Mouse (Mus musculus) lung, embryonic 15.5 days (tissue): ENCODE results near the gene Tob1. TPM values are rescaled to one million over a fixed set of nuclear protein-coding genes. Genes with fewer than 3 reads are reported as not detected.
A peak's percentile ranks its signal among the peaks of the same experiment; 100 is the strongest.

Experiments used
- ATAC-seq: fragments of 200-750 bp; cut with Nextera tagmentation; 2 replicates; pipeline ENCODE4 v1.8.0; 2017; ENCODE audit warnings: moderate number of reproducible peaks, borderline replicate concordance; ENCODE audit not compliant: low FRiP score, low TSS enrichment; ENCODE audit errors: extremely low read depth
- H3K27ac ChIP-seq: fragments of 300-500 bp; sonication (generic); 2 replicates; pipeline ENCODE4 v1.5.1; 2015; ENCODE audit warnings: moderate library complexity, mild to moderate bottlenecking, inconsistent platforms
- H3K27me3 ChIP-seq: fragments of 300-500 bp; sonication (generic); 2 replicates; pipeline ENCODE4 v1.6.1; 2015; ENCODE audit warnings: inconsistent platforms
- H3K36me3 ChIP-seq: fragments of 300-500 bp; sonication (generic); 2 replicates; pipeline ENCODE4 v1.6.1; 2015; ENCODE audit warnings: inconsistent platforms
- H3K4me1 ChIP-seq: fragments of 300-500 bp; sonication (generic); 2 replicates; pipeline ENCODE4 v1.6.1; 2015; ENCODE audit warnings: inconsistent platforms
- H3K4me2 ChIP-seq: fragments of 300-500 bp; sonication (generic); 2 replicates; pipeline ENCODE4 v1.6.1; 2015; ENCODE audit warnings: inconsistent platforms, mild to moderate bottlenecking, moderate library complexity
- H3K4me3 ChIP-seq: fragments of 300-500 bp; sonication (generic); 2 replicates; pipeline ENCODE4 v1.5.1; 2015; ENCODE audit warnings: mild to moderate bottlenecking, inconsistent platforms
- H3K9ac ChIP-seq: fragments of 300-500 bp; sonication (generic); 2 replicates; pipeline ENCODE4 v1.6.1; 2015; ENCODE audit warnings: inconsistent platforms
- H3K9me3 ChIP-seq: fragments of 300-500 bp; sonication (generic); 2 replicates; pipeline ENCODE4 v1.6.1; 2016; ENCODE audit warnings: inconsistent platforms
- WGBS: fragments of 180-500 bp; shearing (Covaris S2); methylation state at CpG from one replicate; pipeline ENCODE4 v1.1.7; 2015; 5-methylcytosine and 5-hydroxymethylcytosine counted together
- polyA plus RNA-seq: library from polyadenylated mRNA; unstranded; fragments of >200 nt; fragmentation: Nextera tagmentation; extraction: Ambion mirVana; gene quantifications from 2 replicates; pipeline ENCODE4 v1.2.1, GENCODE M21; 2015

The Tob1 gene
- polyA plus RNA-seq = 26.1 and 26.5 TPM in 2 replicates

DNA sequence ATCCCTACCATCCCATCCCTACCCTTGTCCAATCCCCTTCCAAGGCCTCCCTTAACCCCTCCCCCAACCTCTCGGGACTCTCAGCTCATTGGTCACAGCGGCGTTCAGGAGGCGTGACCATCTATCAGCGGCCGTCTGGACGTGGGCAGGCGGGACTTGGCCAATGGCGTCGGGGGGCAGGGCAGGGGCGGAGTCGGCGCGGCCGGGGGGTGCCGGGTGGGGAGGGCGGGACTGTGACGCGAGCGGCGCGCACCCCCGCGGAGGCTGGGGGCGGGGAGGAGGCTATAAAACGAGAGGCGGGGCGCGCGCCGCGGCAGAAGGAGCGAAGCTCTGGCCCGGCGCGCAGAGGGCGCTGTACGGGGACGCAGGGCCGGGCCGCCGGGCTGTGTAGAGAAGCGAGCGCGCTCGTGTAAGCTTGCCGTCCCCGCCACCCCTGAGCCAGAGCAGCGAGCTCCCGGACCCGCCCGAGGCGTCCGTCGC is at the start of gene Tob1:
Tob1 (plus strand) TSS at position 331 of the 480 bp plus-strand sequence.
- Histone ChIP-seq H3K4me2 (peak within 1 kb of the TSS; percentile 97), H3K27me3 (no peaks in the 10 kb centered on the region), H3K27ac (peak within 1 kb of the TSS; percentile 98), H3K9me3 (no peaks in the 10 kb centered on the region), H3K4me1 (peaks cover 12% of the 10 kb centered on the region; the same call in 1 of the 2 replicates), H3K36me3 (peaks cover 9% of the 10 kb centered on the region), H3K4me3 (peak within 1 kb of the TSS; percentile 97), H3K9ac (peak within 1 kb of the TSS; percentile 97)
- ATAC-seq = peak; percentile 97
- WGBS = under 1% methylated on average over 26 of the region's 55 CpGs

DNA sequence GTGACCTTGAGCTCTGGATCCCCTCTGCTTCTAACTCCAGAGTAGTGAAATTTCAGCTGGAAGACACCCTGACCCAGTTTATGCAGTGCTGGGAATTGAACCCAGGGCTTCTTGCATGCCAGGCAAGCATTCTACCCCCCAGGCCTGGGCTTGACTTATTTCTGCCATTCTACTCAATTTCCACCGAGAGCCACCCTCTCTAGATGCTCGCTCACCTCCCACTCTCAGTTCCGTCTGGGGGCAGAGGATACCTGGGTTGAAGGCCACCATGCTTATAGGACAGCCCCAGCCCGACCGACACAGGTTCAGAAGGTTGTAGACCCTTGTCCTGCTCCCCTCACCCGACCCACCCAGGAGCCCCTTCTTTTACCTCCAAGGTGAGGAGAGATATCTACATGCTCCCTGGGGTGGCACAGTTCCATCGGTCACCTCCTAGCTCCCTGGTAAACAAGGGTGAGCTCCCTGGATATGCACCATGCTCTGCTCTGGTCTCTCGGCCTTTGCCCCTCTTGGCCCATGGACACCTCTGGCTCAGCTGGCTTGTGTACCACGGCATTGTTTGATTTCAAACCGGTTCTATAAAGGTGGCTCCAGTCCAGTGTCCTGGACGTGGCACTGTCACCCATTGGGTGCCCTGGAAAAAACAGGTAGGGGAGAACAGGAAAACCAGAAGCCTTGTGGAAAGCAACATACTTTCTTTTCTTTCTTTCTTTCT is 49.2 kb upstream of the Tob1 start:
- 78% methylated on average over 11 of the region's 11 CpGs for WGBS
- no peak overlapping the region for H3K4me3 ChIP-seq

DNA sequence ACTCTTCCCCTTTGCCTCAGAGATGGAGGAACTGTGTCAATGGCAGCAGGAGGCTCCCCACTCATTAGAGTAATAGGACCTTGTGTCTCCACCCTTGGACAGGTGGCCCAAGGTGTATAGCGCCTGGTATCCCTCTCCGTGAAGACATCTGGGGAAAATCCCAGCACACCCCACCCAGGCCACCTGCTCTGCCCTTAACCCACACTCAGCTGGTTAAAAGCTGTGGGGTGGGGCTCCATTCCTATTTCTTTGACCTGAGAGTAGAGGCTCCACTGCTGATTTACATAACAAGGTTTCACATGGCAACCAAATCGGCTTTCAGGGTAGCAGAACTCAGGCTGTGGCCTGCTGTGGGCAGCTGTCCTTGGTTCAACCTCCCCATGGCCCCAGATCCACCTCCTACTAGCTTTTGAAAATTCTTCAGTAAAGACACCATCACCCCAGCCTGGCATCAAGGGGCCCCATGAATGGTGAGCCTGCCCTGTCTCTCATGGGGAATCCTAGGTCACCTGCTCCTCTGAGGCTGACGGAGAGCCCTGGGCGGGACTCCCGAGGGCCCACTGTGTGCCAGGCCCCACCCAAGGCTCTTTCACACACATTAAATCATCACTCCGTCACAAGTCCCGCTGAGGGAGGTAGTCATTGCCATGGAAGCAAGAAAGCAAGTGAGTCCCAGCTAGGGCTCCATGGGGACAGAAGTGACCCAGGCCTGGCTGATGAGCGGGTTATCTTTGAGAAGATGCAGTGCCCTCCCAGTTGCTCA is 48.1 kb upstream of the Tob1 start:
- no peaks in the 10 kb centered on the region for H3K27me3 ChIP-seq
- no peak for ATAC-seq
- H3K27ac ChIP-seq = no peak overlapping the region
- no peaks in the 10 kb centered on the region for H3K9me3 ChIP-seq
- no peaks in the 10 kb centered on the region for H3K36me3 ChIP-seq
- 64% methylated on average over 9 of the region's 9 CpGs for WGBS
- H3K4me1 ChIP-seq = peaks cover 33% of the 10 kb centered on the region
- H3K4me3 ChIP-seq = no peak overlapping the region
- no peak overlapping the region for H3K4me2 ChIP-seq
- no peak overlapping the region for H3K9ac ChIP-seq

More for the DNA sequence above, 49.2 kb upstream of the Tob1 start:
- H3K9me3 ChIP-seq = no peaks in the 10 kb centered on the region
- no peaks in the 10 kb centered on the region for H3K27me3 ChIP-seq
- no peak overlapping the region for H3K4me2 ChIP-seq
- H3K27ac ChIP-seq = no peak overlapping the region
- no peak for ATAC-seq
- no peak overlapping the region for H3K9ac ChIP-seq
- no peaks in the 10 kb centered on the region for H3K36me3 ChIP-seq
- H3K4me1 ChIP-seq = peaks cover 33% of the 10 kb centered on the region

- Histone ChIP-seq H3K27me3 (no peaks in the 10 kb centered on the region), H3K9me3 (no peaks in the 10 kb centered on the region), H3K4me2 (no peak overlapping the region), H3K27ac (no peak overlapping the region), H3K4me1 (peaks cover 8% of the 10 kb centered on the region), H3K36me3 (no peaks in the 10 kb centered on the region), H3K9ac (no peak overlapping the region), H3K4me3 (no peak overlapping the region)
- 76% methylated on average over 4 of the region's 4 CpGs for WGBS
- no peak for ATAC-seq
Measured at GRCm38 (mm10) chr11:94165745-94166144, 45.5 kb upstream of the Tob1 start.

DNA sequence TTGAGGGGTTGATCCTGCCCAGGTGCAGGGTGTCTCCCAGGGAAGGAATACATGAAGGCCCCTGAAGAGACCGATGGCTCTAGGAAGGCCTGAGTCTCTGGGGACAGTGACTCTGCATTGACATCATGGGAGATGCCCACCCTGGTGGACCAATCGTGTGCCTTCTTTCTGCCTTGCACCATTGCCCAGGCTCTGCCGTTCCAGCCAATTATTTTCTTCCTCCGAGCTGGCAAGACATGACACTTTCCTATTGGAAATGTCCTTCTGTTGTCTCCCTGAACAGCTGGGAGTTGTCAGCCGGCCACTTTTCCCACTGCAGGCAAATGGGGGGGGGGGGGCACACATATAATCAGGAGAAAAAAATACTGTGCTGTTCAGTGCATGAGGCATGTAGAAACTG is 43.0 kb upstream of the Tob1 start:
- Histone ChIP-seq H3K4me2 (no peak overlapping the region), H3K9me3 (no peaks in the 10 kb centered on the region), H3K27ac (0 out of 2 replicates have a peak overlapping the region, but pooled peaks have one; percentile 21), H3K36me3 (no peaks in the 10 kb centered on the region), H3K4me1 (peaks cover 9% of the 10 kb centered on the region), H3K27me3 (no peaks in the 10 kb centered on the region), H3K4me3 (no peak overlapping the region), H3K9ac (no peak overlapping the region)
- ATAC-seq = peak; percentile 65; the same call in 1 of the 2 replicates
- 38% methylated on average over 5 of the region's 5 CpGs for WGBS

- WGBS = 65% methylated on average over 5 of the region's 5 CpGs
- ATAC-seq = no peak
- no peaks in the 10 kb centered on the region for H3K9me3 ChIP-seq
- H3K36me3 ChIP-seq = no peaks in the 10 kb centered on the region
- no peak overlapping the region for H3K4me2 ChIP-seq
- no peak overlapping the region for H3K9ac ChIP-seq
- H3K27ac ChIP-seq = no peak overlapping the region
- H3K4me3 ChIP-seq = no peak overlapping the region
- no peaks in the 10 kb centered on the region for H3K27me3 ChIP-seq
- peaks cover 11% of the 10 kb centered on the region for H3K4me1 ChIP-seq
Measured at GRCm38 (mm10) chr11:94169596-94169995, 41.7 kb upstream of the Tob1 start.

GRCm38 (mm10) chr11:94171691-94172090 is 39.6 kb upstream of the Tob1 start:
- 80% methylated on average over 5 of the region's 5 CpGs for WGBS
- Histone ChIP-seq H3K36me3 (no peaks in the 10 kb centered on the region), H3K4me2 (no peak overlapping the region), H3K27me3 (no peaks in the 10 kb centered on the region), H3K4me3 (no peak overlapping the region), H3K9me3 (no peaks in the 10 kb centered on the region), H3K27ac (peak overlapping the region; percentile 39), H3K9ac (no peak overlapping the region), H3K4me1 (peaks cover 19% of the 10 kb centered on the region)
- no peak for ATAC-seq

DNA sequence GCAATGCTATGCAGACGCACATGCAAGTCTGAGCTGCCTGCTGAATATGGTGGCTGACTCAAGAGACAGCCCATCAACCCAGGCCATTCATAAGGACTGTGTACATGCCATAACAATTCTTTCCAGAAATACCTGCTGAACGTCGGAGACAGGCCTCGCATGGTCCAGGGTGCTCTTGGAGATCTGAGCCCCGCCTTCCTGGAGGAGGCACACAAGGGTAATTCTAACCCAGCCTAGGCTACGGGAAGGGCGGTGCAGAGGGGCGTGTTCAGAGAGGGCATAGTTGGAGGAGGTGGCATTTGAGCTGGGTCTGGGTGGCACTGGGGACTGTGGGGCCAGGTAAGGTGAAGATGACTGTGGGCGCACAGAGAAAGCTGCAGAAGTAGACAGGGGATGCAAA is 39.1 kb upstream of the Tob1 start:
- peaks cover 19% of the 10 kb centered on the region for H3K4me1 ChIP-seq
- peak overlapping the region; percentile 39 for H3K27ac ChIP-seq
- no peak overlapping the region for H3K4me3 ChIP-seq
- H3K36me3 ChIP-seq = no peaks in the 10 kb centered on the region
- no peaks in the 10 kb centered on the region for H3K27me3 ChIP-seq
- H3K4me2 ChIP-seq = no peak overlapping the region
- 56% methylated on average over 9 of the region's 9 CpGs for WGBS
- no peaks in the 10 kb centered on the region for H3K9me3 ChIP-seq
- no peak overlapping the region for H3K9ac ChIP-seq
- ATAC-seq = no peak

DNA sequence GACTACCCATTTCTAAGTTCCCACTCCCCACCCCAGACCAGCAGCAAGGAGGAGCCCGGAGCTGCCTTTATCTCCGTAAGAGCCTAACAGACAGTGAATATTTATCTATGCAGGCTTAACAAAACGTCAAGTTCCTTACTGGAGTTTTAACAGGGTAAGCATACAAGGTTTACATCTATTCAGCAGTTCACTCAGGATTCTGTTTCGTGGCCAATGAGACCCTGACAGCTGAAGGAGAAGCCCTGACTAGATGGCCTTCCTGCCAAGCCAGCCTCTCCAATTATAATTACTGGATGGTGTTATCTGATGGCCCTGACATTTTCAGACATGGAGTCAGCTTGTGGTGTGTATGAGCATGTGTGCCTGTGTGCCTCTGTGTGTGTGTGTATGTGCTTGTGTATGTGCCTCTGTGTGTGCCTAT is 37.5 kb upstream of the Tob1 start:
- Histone ChIP-seq H3K27me3 (no peaks in the 10 kb centered on the region), H3K36me3 (no peaks in the 10 kb centered on the region), H3K9me3 (no peaks in the 10 kb centered on the region), H3K4me2 (no peak overlapping the region), H3K4me3 (no peak overlapping the region), H3K4me1 (peaks cover 19% of the 10 kb centered on the region), H3K9ac (no peak overlapping the region), H3K27ac (peak overlapping the region; percentile 0; the same call in 1 of the 2 replicates)
- 16% methylated on average over 4 of the region's 4 CpGs for WGBS
- ATAC-seq = no peak

DNA sequence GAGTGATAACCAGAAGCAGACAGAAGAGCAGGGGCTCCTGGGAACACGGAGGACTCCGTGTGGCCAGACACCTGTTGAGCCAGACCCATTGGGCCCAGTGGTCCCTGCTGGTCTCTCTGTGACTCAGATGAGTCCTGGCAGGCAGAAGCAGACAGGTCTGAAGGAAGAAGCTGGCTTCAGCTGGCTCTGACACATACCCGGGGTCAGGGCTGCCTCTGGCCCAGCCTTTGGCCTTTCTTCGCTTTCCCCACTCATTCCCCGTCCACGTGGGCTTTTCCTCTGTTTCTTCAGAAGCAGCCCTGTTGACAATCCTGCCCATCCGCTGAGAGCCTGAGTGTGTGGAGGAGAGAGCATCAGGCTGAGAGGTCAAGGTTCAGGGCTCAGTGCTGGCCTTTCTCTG is 36.0 kb upstream of the Tob1 start:
- WGBS = 49% methylated on average over 7 of the region's 7 CpGs
- H3K36me3 ChIP-seq = no peaks in the 10 kb centered on the region
- H3K9ac ChIP-seq = no peak overlapping the region

GRCm38 (mm10) chr11:94175694-94176093 is 35.6 kb upstream of the Tob1 start:
- Histone ChIP-seq H3K4me1 (peaks cover 19% of the 10 kb centered on the region), H3K9me3 (no peaks in the 10 kb centered on the region), H3K27me3 (no peaks in the 10 kb centered on the region), H3K27ac (peak overlapping the region; percentile 92), H3K4me2 (no peak overlapping the region), H3K4me3 (no peak overlapping the region), H3K36me3 (no peaks in the 10 kb centered on the region), H3K9ac (no peak overlapping the region)
- WGBS = 30% methylated on average over 8 of the region's 8 CpGs
- peak; percentile 73 for ATAC-seq

More for the DNA sequence above, 36.0 kb upstream of the Tob1 start:
- Histone ChIP-seq H3K27me3 (no peaks in the 10 kb centered on the region), H3K4me2 (no peak overlapping the region), H3K4me1 (peaks cover 19% of the 10 kb centered on the region), H3K27ac (peak overlapping the region; percentile 92), H3K9me3 (no peaks in the 10 kb centered on the region), H3K4me3 (no peak overlapping the region)
- ATAC-seq = no peak
